Mouse (Mus musculus) liver, embryonic 12.5 days (tissue): ENCODE measurements at regions not wholly inside any gene's neighbourhood (a gene's known extent, or its start where the extent isn't known, plus 50 kb on each side); places are given as distances from the start of the nearest gene placed in this dataset.

ENCODE experiments used
- ATAC-seq: fragments of 200-750 bp; cut with Nextera tagmentation; 2 replicates; pipeline ENCODE4 v1.8.0; 2017; ENCODE audit warnings: moderate number of reproducible peaks, mild to moderate bottlenecking, moderate library complexity
- H3K27ac ChIP-seq: fragments of 300-500 bp; sonication (generic); 2 replicates; pipeline ENCODE4 v1.5.1; 2016; ENCODE audit warnings: mild to moderate bottlenecking
- H3K27me3 ChIP-seq: fragments of 300-500 bp; sonication (generic); replicated peaks from 2 replicates; pipeline ENCODE4 v1.6.1; 2016; ENCODE audit warnings: mild to moderate bottlenecking, moderate library complexity
- H3K36me3 ChIP-seq: fragments of 300-500 bp; sonication (generic); 2 replicates; pipeline ENCODE4 v1.6.1; 2016; ENCODE audit warnings: mild to moderate bottlenecking, moderate library complexity
- H3K4me1 ChIP-seq: fragments of 300-500 bp; sonication (generic); 2 replicates; pipeline ENCODE4 v1.6.1; 2016
- H3K4me2 ChIP-seq: fragments of 300-500 bp; sonication (generic); 2 replicates; pipeline ENCODE4 v1.6.1; 2016; ENCODE audit warnings: mild to moderate bottlenecking, moderate library complexity
- H3K4me3 ChIP-seq: fragments of 300-500 bp; sonication (generic); 2 replicates; pipeline ENCODE4 v1.5.1; 2016; ENCODE audit warnings: mild to moderate bottlenecking, moderate library complexity
- H3K9ac ChIP-seq: fragments of 300-500 bp; sonication (generic); 2 replicates; pipeline ENCODE4 v1.6.1; 2016; ENCODE audit warnings: mild to moderate bottlenecking, moderate library complexity
- H3K9me3 ChIP-seq: fragments of 300-500 bp; sonication (generic); replicated peaks from 2 replicates; pipeline ENCODE4 v1.6.1; 2016; ENCODE audit warnings: mild to moderate bottlenecking, moderate library complexity
- WGBS: fragments of 180-500 bp; shearing (Covaris S2); methylation state at CpG from one replicate; pipeline ENCODE4 v1.1.7; 2016; ENCODE audit not compliant: insufficient replicate concordance; 5-methylcytosine and 5-hydroxymethylcytosine counted together

DNA sequence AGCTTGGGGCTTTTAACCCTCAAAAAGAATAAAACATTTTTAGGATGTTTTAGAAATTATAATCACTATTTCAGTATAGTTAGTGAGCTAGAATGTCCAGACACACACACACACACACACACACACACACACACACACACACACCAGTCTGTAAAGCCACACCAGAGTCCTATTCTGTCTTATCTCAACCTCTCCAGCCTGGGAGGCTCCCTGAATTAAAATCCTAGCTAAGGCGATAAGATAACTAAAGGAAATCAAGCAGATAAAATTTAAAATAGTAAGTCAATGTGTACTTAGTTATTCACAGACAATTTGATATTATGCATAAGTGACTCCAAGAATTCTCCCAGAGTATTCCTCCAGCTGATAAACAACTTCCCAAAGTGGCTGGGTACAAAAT lies 421.2 kb upstream of the Vstm2a start:
- Histone ChIP-seq H3K4me3 (no peak overlapping the region), H3K9me3 (no peaks in the 10 kb centered on the region), H3K27ac (no peak overlapping the region), H3K9ac (no peak overlapping the region), H3K4me1 (0 out of 2 replicates have a peak, but pooled peaks cover 3% of the 10 kb centered on the region), H3K27me3 (no peaks in the 10 kb centered on the region), H3K4me2 (no peak overlapping the region), H3K36me3 (no peaks in the 10 kb centered on the region)
- no peak for ATAC-seq
- 63% methylated on average over 1 of the region's 1 CpGs for WGBS

DNA sequence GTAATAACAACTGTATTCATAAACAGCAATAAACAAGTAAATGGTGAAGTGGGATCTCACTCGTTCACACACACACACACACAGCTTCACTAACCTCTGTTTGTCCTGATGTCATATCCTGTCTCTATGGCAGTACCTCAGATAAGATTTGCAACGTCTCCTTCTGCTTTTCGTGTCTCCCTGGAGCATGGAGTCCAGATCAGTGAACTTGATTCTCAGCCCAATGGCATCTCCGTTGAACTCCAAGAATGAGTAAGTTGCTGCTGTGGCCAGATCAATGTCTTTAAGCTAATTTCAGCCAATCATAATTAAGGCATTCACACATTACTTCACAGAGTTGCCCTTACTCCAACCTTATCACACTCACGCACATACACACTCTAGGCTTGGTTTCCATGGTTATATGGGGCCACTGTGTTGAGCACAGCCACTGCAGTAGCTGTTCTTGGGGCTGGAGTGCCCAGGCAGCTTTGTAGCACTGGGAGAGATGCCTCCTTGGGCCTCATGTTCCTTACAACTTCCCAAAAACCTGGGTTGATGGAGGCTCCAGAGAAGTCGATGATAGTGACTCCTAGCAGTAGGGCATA lies 418.8 kb upstream of the Vstm2a start:
- H3K36me3 ChIP-seq = no peaks in the 10 kb centered on the region
- H3K27me3 ChIP-seq = no peaks in the 10 kb centered on the region
- H3K9ac ChIP-seq = no peak overlapping the region
- peak; percentile 99 for ATAC-seq
- H3K4me3 ChIP-seq = peak overlapping the region; percentile 28
- no peaks in the 10 kb centered on the region for H3K9me3 ChIP-seq
- 0 out of 2 replicates have a peak, but pooled peaks cover 3% of the 10 kb centered on the region for H3K4me1 ChIP-seq
- H3K4me2 ChIP-seq = peak overlapping the region; percentile 44
- H3K27ac ChIP-seq = peak overlapping the region; percentile 55
- 44% methylated on average over 6 of the region's 6 CpGs for WGBS

DNA sequence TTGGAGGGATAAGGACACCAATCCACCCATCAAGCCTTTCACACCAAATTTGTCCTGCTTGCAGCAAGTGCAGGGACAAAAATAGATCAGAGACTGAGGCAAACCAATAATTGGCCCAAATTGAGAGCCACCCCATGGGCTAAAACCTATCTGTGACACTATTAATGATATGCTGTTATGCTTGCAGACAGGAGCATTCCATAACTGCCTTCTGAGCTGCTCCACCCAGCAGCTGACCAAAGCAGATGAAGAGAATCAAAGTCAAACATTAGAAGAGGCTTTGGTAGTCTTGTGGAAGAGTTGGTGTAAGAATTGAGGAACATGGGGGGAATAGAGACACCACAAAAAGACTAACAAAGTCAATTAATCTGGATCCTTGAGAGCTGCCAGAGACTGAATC lies 418.3 kb upstream of the Vstm2a start:
- peak overlapping the region; percentile 41; the same call in 1 of the 2 replicates for H3K27ac ChIP-seq
- H3K4me1 ChIP-seq = 0 out of 2 replicates have a peak, but pooled peaks cover 3% of the 10 kb centered on the region
- H3K9me3 ChIP-seq = no peaks in the 10 kb centered on the region
- H3K27me3 ChIP-seq = no peaks in the 10 kb centered on the region
- H3K36me3 ChIP-seq = no peaks in the 10 kb centered on the region
- no peak overlapping the region for H3K4me3 ChIP-seq
- H3K4me2 ChIP-seq = peak overlapping the region; percentile 44
- no peak overlapping the region for H3K9ac ChIP-seq
- ATAC-seq = peak; percentile 62

DNA sequence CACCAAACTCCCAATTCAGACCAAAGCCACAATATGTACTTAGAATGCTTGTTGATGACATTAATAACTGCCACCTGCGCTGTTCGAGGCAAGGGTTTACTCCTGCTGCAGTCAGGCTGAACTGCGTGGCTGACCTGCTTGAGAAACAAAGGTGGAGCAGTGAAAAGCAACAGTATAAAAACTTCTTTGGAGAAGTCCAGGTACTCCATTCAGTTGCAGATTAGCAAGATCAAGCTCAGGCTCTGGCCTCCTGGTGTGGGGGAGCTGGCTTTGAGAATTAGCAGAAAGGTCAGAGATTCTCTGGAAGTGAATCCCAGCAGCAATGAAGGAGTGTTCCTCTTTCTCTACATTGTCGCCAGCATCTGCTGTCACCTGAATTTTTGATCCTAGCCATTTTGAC lies 378.4 kb upstream of the Vstm2a start:
- no peaks in the 10 kb centered on the region for H3K4me1 ChIP-seq
- no peak overlapping the region for H3K9ac ChIP-seq
- H3K9me3 ChIP-seq = no peaks in the 10 kb centered on the region
- H3K4me2 ChIP-seq = no peak overlapping the region
- H3K27me3 ChIP-seq = no peaks in the 10 kb centered on the region
- 48% methylated on average over 4 of the region's 4 CpGs for WGBS
- H3K4me3 ChIP-seq = no peak overlapping the region
- no peaks in the 10 kb centered on the region for H3K36me3 ChIP-seq
- no peak overlapping the region for H3K27ac ChIP-seq
- ATAC-seq = no peak
